ENCODE assay signal across 8 mouse cellular contexts in the genomic region with DNA sequence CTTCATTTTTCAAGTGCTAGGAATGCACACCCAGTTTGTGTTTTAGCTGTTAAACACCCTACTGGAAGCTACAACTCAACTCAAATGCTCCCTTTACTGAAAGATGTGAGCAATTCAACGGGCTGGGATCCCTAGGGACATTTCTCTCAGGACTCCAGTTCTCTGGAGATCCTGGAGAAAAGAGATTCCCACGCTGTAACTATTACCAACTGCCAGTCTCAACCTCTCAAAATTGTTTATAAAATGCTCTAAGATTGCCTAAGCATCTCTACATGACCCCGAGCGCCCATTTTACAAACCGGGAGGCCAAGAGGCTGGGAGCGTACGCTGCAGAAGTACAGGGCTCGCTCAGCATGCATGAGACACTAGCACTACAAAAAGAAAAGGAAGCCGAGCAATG. TPM values are rescaled to one million over a fixed set of nuclear protein-coding genes. Genes with fewer than 3 reads are reported as not detected.
A peak's percentile ranks its signal among the peaks of the same experiment; 100 is the strongest.
DNase-seq lines count a peak whose midpoint lies in the region; ATAC-seq and TF ChIP-seq lines count a peak whose summit lies in the region.

No protein-coding gene starts in this region.

- H3K36me3 ChIP-seq in heart, embryonic 11.5 days (ENCODE audit: control insufficient read depth, insufficient read depth, low read length): no peaks in the 10 kb centered on the region
- H3K36me3 ChIP-seq in E14TG2a.4 (ENCODE audit: insufficient read depth, low read length): peaks cover 29% of the 10 kb centered on the region
- H3K36me3 ChIP-seq in forebrain, embryonic 12.5 days (replicated peaks): peaks cover 4% of the 10 kb centered on the region; the same call in 1 of the 2 replicates
- H3K36me3 ChIP-seq in liver, embryonic 15.5 days (replicated peaks): no peaks in the 10 kb centered on the region

- no peak for DNase-seq in heart, adult 18-20 months
- DNase-seq in right cerebral cortex, adult 2 months (ENCODE audit: low spot score in 2 of 2): no peak
- DNase-seq in adrenal gland, postnatal 36 days: no peak
- no peak for DNase-seq in right cerebral cortex, postnatal 10 days (ENCODE audit: low spot score in 2 of 2)

- 19% methylated on average over 9 of the region's 9 CpGs for WGBS in heart, embryonic 11.5 days (ENCODE audit: insufficient replicate concordance)
- 19% methylated on average over 9 of the region's 9 CpGs for WGBS in forebrain, embryonic 12.5 days
- 18% methylated on average over 9 of the region's 9 CpGs for WGBS in liver, embryonic 15.5 days (ENCODE audit: insufficient replicate concordance)

- peak overlapping the region; percentile 23; the same call in 1 of the 2 replicates for H3K27ac ChIP-seq in heart, embryonic 11.5 days (ENCODE audit: low read depth, low read length)
- H3K27ac ChIP-seq in forebrain, embryonic 12.5 days: peak overlapping the region; percentile 10; the same call in 1 of the 2 replicates
- no peak overlapping the region for H3K27ac ChIP-seq in liver, embryonic 15.5 days (replicated peaks)

- H3K4me2 ChIP-seq in heart, embryonic 11.5 days: peak overlapping the region; percentile 79
- peak overlapping the region; percentile 90 for H3K4me2 ChIP-seq in forebrain, embryonic 12.5 days
- peak overlapping the region; percentile 87 for H3K4me2 ChIP-seq in liver, embryonic 15.5 days

- no peaks in the 10 kb centered on the region for H3K9me3 ChIP-seq in heart, embryonic 11.5 days (replicated peaks; ENCODE audit: control insufficient read depth, low read length)
- H3K9me3 ChIP-seq in E14TG2a.4 (ENCODE audit: low read length): no peaks in the 10 kb centered on the region
- no peaks in the 10 kb centered on the region for H3K9me3 ChIP-seq in forebrain, embryonic 12.5 days
- no peaks in the 10 kb centered on the region for H3K9me3 ChIP-seq in liver, embryonic 15.5 days (replicated peaks)

- peaks cover 17% of the 10 kb centered on the region for H3K4me1 ChIP-seq in heart, embryonic 11.5 days (ENCODE audit: control insufficient read depth, insufficient read depth, low read length)
- H3K4me1 ChIP-seq in E14TG2a.4 (replicated peaks; ENCODE audit: low read depth, low read length): peaks cover 39% of the 10 kb centered on the region
- peaks cover 17% of the 10 kb centered on the region for H3K4me1 ChIP-seq in forebrain, embryonic 12.5 days
- H3K4me1 ChIP-seq in liver, embryonic 15.5 days (replicated peaks): peaks cover 27% of the 10 kb centered on the region

- no peak for TF ChIP-seq CTCF in E14TG2a.4 (conservative IDR thresholded peaks at IDR 0.05; ENCODE audit: low read length)

- H3K27me3 ChIP-seq in heart, embryonic 11.5 days (ENCODE audit: control insufficient read depth, insufficient read depth, low read length): no peaks in the 10 kb centered on the region
- H3K27me3 ChIP-seq in E14TG2a.4 (ENCODE audit: insufficient read depth, low read length): peaks cover 6% of the 10 kb centered on the region
- no peaks in the 10 kb centered on the region for H3K27me3 ChIP-seq in forebrain, embryonic 12.5 days
- no peaks in the 10 kb centered on the region; the same call in 1 of the 2 replicates for H3K27me3 ChIP-seq in liver, embryonic 15.5 days

- no peak for ATAC-seq in heart, embryonic 11.5 days (replicated peaks; ENCODE audit: insufficient number of reproducible peaks, low FRiP score, low TSS enrichment)
- ATAC-seq in forebrain, embryonic 12.5 days (ENCODE audit: low FRiP score): 0 out of 2 replicates have a peak, but pooled peaks have one; percentile 14
- no peak for ATAC-seq in liver, embryonic 15.5 days (ENCODE audit: insufficient read depth)

- H3K4me3 ChIP-seq in heart, embryonic 11.5 days (ENCODE audit: low read depth, low read length): peak overlapping the region; percentile 86
- peak overlapping the region; percentile 96 for H3K4me3 ChIP-seq in E14TG2a.4 (replicated peaks; ENCODE audit: low read length)
- H3K4me3 ChIP-seq in forebrain, embryonic 12.5 days (replicated peaks): peak overlapping the region; percentile 82
- peak overlapping the region; percentile 87 for H3K4me3 ChIP-seq in liver, embryonic 15.5 days (replicated peaks)

- H3K9ac ChIP-seq in heart, embryonic 11.5 days (ENCODE audit: low read depth, low read length): peak overlapping the region; percentile 83
- peak overlapping the region; percentile 80 for H3K9ac ChIP-seq in forebrain, embryonic 12.5 days
- peak overlapping the region; percentile 77; the same call in 1 of the 2 replicates for H3K9ac ChIP-seq in liver, embryonic 15.5 days

RNA-seq across cellular contexts. Expression of gene Slc35f6, which starts 0.3 kb away (rescaled TPM):
- 21.6 and 22.9 TPM in 2 replicates for polyA plus RNA-seq in heart, embryonic 11.5 days (2014; fragmentation: Nextera tagmentation; extraction: Ambion mirVana)
- 10 to 100 TPM; 44.7 to 51.8 TPM for total RNA-seq in heart, adult 18-20 months (2021)
- 22.0 and 24.6 TPM in 2 replicates for polyA plus RNA-seq in forebrain, embryonic 12.5 days (2016; fragmentation: Nextera tagmentation; extraction: Ambion mirVana)
- 10.7 and 11.6 TPM in 2 replicates for polyA plus RNA-seq in liver, embryonic 15.5 days (2015; fragmentation: Nextera tagmentation; extraction: Ambion mirVana)
- total RNA-seq in adrenal gland, postnatal 36 days (2021): 10 to 100 TPM; 40.0 to 47.2 TPM

RNA-seq across cellular contexts. Expression of gene Cenpa, which starts 19.2 kb away (rescaled TPM):
- polyA plus RNA-seq in heart, embryonic 11.5 days (2014; fragmentation: Nextera tagmentation; extraction: Ambion mirVana): 296 and 306 TPM in 2 replicates
- total RNA-seq in heart, adult 18-20 months (2021): 10 to 100 TPM; 58.6 to 66.5 TPM
- polyA plus RNA-seq in forebrain, embryonic 12.5 days (2016; fragmentation: Nextera tagmentation; extraction: Ambion mirVana): 325 and 333 TPM in 2 replicates
- 180 and 194 TPM in 2 replicates for polyA plus RNA-seq in liver, embryonic 15.5 days (2015; fragmentation: Nextera tagmentation; extraction: Ambion mirVana)
- total RNA-seq in adrenal gland, postnatal 36 days (2021): 10 to 100 TPM; 10.2 to 11.9 TPM

RNA-seq across cellular contexts. Expression of gene Kcnk3, which starts 59.4 kb away (rescaled TPM):
- polyA plus RNA-seq in heart, embryonic 11.5 days (2014; fragmentation: Nextera tagmentation; extraction: Ambion mirVana): 36.8 and 37.8 TPM in 2 replicates
- 100 to 1,000 TPM; 237 to 244 TPM for total RNA-seq in heart, adult 18-20 months (2021)
- polyA plus RNA-seq in forebrain, embryonic 12.5 days (2016; fragmentation: Nextera tagmentation; extraction: Ambion mirVana): 0.54 and 0.64 TPM in 2 replicates
- polyA plus RNA-seq in liver, embryonic 15.5 days (2015; fragmentation: Nextera tagmentation; extraction: Ambion mirVana): 0.17 and 0.26 TPM in 2 replicates
- 1,000 to 10,000 TPM; 1,187 to 1,472 TPM for total RNA-seq in adrenal gland, postnatal 36 days (2021)

Comparison
In these comparisons a context has a peak if more than half of its experiments do, and no peak if none do; other contexts are left out.
1. RNA of gene Kcnk3, which starts 59.4 kb away (polyA plus RNA-seq): 36.8 to 37.8 TPM in heart, embryonic 11.5 days; 0.54 to 0.64 TPM in forebrain, embryonic 12.5 days and 0.17 to 0.26 TPM in liver, embryonic 15.5 days; every median in the first group is over 10 times any median in the second.
2. Peak in every context shown above with its lines, with median percentiles within 50 percentile points of each other: H3K4me2 ChIP-seq, H3K4me3 ChIP-seq and H3K9ac ChIP-seq.